Mouse (Mus musculus) testis, adult 2 months (tissue): ENCODE results near the gene Eif2s3x. TPM values are rescaled to one million over a fixed set of nuclear protein-coding genes. Genes with fewer than 3 reads are reported as not detected.
A peak's percentile ranks its signal among the peaks of the same experiment; 100 is the strongest.

Experiments
- H3K27ac ChIP-seq: fragments of 200-500 bp; 2 replicates; pipeline ENCODE4 v1.5.1; 2012; ENCODE audit warnings: low read depth, low read length; ENCODE audit not compliant: control insufficient read depth, insufficient read depth
- H3K27me3 ChIP-seq: fragments of 200-500 bp; 2 replicates; pipeline ENCODE4 v1.6.1; 2012; ENCODE audit warnings: mild to moderate bottlenecking, low read length, moderate library complexity; ENCODE audit not compliant: control insufficient read depth, insufficient read depth
- H3K36me3 ChIP-seq: fragments of 200-500 bp; 2 replicates; pipeline ENCODE4 v1.6.1; 2012; ENCODE audit warnings: mild to moderate bottlenecking, low read length; ENCODE audit not compliant: control insufficient read depth, insufficient read depth
- H3K4me1 ChIP-seq: fragments of 200-500 bp; 2 replicates; pipeline ENCODE4 v1.6.1; 2012; ENCODE audit warnings: low read length; ENCODE audit not compliant: control insufficient read depth, insufficient read depth
- H3K4me3 ChIP-seq: fragments of 200-500 bp; 2 replicates; pipeline ENCODE4 v1.5.1; 2012; ENCODE audit warnings: low read depth, mild to moderate bottlenecking, low read length, moderate library complexity, mixed read lengths; ENCODE audit not compliant: control insufficient read depth
- CTCF ChIP-seq: fragments of 200-500 bp; IDR thresholded peaks from 2 replicates; pipeline ENCODE4 v1.5.1; 2012; ENCODE audit warnings: low read depth, mild to moderate bottlenecking, inconsistent platforms, low read length, moderate library complexity; ENCODE audit not compliant: control insufficient read depth, insufficient read depth, insufficient replicate concordance
- POLR2A ChIP-seq: fragments of 200-500 bp; IDR thresholded peaks from 2 replicates; pipeline ENCODE4 v1.6.1; 2012; ENCODE audit warnings: low read depth, mild to moderate bottlenecking, inconsistent platforms, low read length, moderate library complexity; ENCODE audit not compliant: control insufficient read depth
- polyA plus RNA-seq: library from polyadenylated mRNA; depleted of rRNA; stranded (reverse); fragments of >200 nt; gene quantifications from 2 replicates; pipeline ENCODE4 v1.2.3, GENCODE M21; 2012; rRNA removed

Eif2s3x gene
- polyA plus RNA-seq: 3.8 and 3.9 TPM in 2 replicates

- Histone ChIP-seq H3K27me3 (no peaks in the 10 kb centered on the region), H3K27ac (peak within 1 kb of the TSS; percentile 74), H3K4me1 (no peaks in the 10 kb centered on the region), H3K4me3 (peak within 1 kb of the TSS; percentile 93), H3K36me3 (no peaks in the 10 kb centered on the region)
- peak; percentile 43; the same call in 1 of the 2 replicates for TF ChIP-seq POLR2A
- TF ChIP-seq CTCF: peak; percentile 56; the same call in 1 of the 2 replicates
These were observed at the start of gene Eif2s3x for GRCm38 (mm10) chrX:94212597-94213321. Gene Eif2s3x, minus strand, starts transcription at chrX:94212862.

DNA sequence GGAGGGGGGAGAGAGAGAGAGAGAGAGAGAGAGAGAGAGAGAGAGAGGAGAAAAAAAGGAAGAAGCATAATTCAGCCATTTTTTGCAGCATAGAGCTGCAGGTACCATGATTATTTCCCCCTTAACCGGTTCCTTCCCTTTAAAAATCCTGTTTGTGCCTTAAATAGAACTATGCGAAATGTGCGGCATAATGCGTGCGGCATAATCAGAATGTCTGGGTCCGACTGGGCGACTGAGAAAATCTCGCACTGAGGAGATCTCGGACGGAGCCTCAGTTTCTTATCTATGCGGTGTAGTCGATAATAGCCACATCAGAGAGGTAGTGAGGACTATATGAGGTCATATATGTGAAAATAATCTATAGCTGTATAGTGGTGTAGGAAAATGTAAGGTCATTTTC is 22.9 kb upstream of the Eif2s3x start:
- Histone ChIP-seq H3K27me3 (no peaks in the 10 kb centered on the region), H3K4me3 (peak overlapping the region; percentile 96), H3K27ac (peak overlapping the region; percentile 96), H3K36me3 (no peaks in the 10 kb centered on the region), H3K4me1 (no peaks in the 10 kb centered on the region)
- TF ChIP-seq CTCF: no peak
- TF ChIP-seq POLR2A: no peak

- Histone ChIP-seq H3K27ac (peak overlapping the region; percentile 96), H3K36me3 (no peaks in the 10 kb centered on the region), H3K4me3 (peak overlapping the region; percentile 96), H3K4me1 (no peaks in the 10 kb centered on the region), H3K27me3 (no peaks in the 10 kb centered on the region)
- TF ChIP-seq POLR2A (no peak), CTCF (no peak)
These were observed 22.5 kb upstream of the Eif2s3x start for GRCm38 (mm10) chrX:94235190-94235555.

GRCm38 (mm10) chrX:94234532-94235189 is 22.0 kb upstream of the Eif2s3x start, which contains the start of gene Klhl15:
Gene Klhl15, plus strand, starts transcription at chrX:94234599.
- Histone ChIP-seq H3K36me3 (no peaks in the 10 kb centered on the region), H3K4me3 (peak within 1 kb of the TSS; percentile 96), H3K27ac (peak within 1 kb of the TSS; percentile 96), H3K4me1 (no peaks in the 10 kb centered on the region), H3K27me3 (no peaks in the 10 kb centered on the region)
- TF ChIP-seq POLR2A (peak; percentile 54; the same call in 1 of the 2 replicates), CTCF (no peak)

- H3K36me3 ChIP-seq: no peaks in the 10 kb centered on the region
- no peaks in the 10 kb centered on the region for H3K27me3 ChIP-seq
- H3K4me3 ChIP-seq: peak overlapping the region; percentile 96
- H3K27ac ChIP-seq: peak overlapping the region; percentile 91; the same call in 1 of the 2 replicates
- no peak for TF ChIP-seq POLR2A
- TF ChIP-seq CTCF: no peak
- H3K4me1 ChIP-seq: no peaks in the 10 kb centered on the region
These were observed 21.4 kb upstream of the Eif2s3x start for GRCm38 (mm10) chrX:94233936-94234531.

DNA sequence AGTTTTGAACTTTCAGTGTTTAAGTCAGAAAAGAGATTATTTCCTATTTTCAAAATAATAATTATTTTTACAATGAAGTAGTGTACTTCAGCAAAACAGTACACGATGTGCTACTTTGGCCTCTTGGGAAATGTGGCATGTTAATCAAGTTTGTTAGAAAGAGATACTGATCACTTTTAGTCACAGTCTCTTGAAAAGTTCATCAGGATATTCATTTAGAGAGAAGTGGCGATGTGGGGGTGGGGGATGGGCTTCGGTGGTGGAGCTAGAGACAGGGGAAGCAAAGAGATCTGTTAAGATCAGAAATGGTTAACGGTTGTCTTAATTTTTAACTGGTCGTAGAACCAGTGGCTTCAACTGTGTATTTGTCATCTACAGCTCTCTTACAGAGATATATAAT is 20.8 kb upstream of the Eif2s3x start:
- Histone ChIP-seq H3K4me3 (no peak overlapping the region), H3K4me1 (no peaks in the 10 kb centered on the region), H3K27ac (no peak overlapping the region), H3K27me3 (no peaks in the 10 kb centered on the region), H3K36me3 (no peaks in the 10 kb centered on the region)
- no peak for TF ChIP-seq POLR2A

GRCm38 (mm10) chrX:94213384-94213783 is 722 bp upstream of the Eif2s3x start:
- no peak for TF ChIP-seq CTCF
- no peak for TF ChIP-seq POLR2A
- no peaks in the 10 kb centered on the region for H3K4me1 ChIP-seq
- no peak overlapping the region; the same call in 1 of the 2 replicates for H3K4me3 ChIP-seq
- H3K27ac ChIP-seq: no peak overlapping the region
- no peaks in the 10 kb centered on the region for H3K27me3 ChIP-seq
- H3K36me3 ChIP-seq: no peaks in the 10 kb centered on the region
